Mouse (Mus musculus) lung, postnatal 0 days (tissue): ENCODE results near the gene Gm20715.

Experiments used
- CTCF ChIP-seq: IDR thresholded peaks from 2 replicates; pipeline ENCODE4 v1.5.1; 2016; ENCODE audit warnings: antibody characterized with exemption, mild to moderate bottlenecking
- EP300 ChIP-seq: IDR thresholded peaks from 2 replicates; pipeline ENCODE4 v1.6.1; 2016; ENCODE audit warnings: antibody characterized with exemption, mild to moderate bottlenecking, control low read depth

GRCm38 (mm10) chr7:6441173-6441572 lies 31.1 kb downstream of the Gm20715 start:
- TF ChIP-seq CTCF, result no peak
- TF ChIP-seq EP300, result no peak
